Mouse (Mus musculus) gastrocnemius, adult 2 months (tissue): ENCODE results near the gene Cd44. TPM values are rescaled to one million over a fixed set of nuclear protein-coding genes. Genes with fewer than 3 reads are reported as not detected.

Experiments used
- DNase-seq: peaks from one replicate; pipeline ENCODE4 v3.0.0; 2022
- H3K27ac ChIP-seq: fragments of 200-600 bp; 2 replicates; pipeline ENCODE4 v1.8.1; 2022; ENCODE audit warnings: mild to moderate bottlenecking
- H3K4me3 ChIP-seq: fragments of 200-600 bp; 2 replicates; pipeline ENCODE4 v1.8.1; 2022; ENCODE audit warnings: mild to moderate bottlenecking, moderate library complexity
- CTCF ChIP-seq: fragments of 200-600 bp; IDR thresholded peaks from 2 replicates; pipeline ENCODE4 v1.8.1; 2022; ENCODE audit warnings: antibody characterized with exemption, mild to moderate bottlenecking, moderate library complexity
- intact Hi-C: fragments of 180-260 bp; cut with DNase I; formaldehyde crosslinking; loops from one replicate; pipeline ENCODE4 v1.15.1; 2025
- total RNA-seq, 2 experiments: library from RNA; stranded (reverse); gene quantifications; 2 replicates each; pipeline ENCODE4 v1.2.3; 2021

Gene Cd44
- total RNA-seq, 2 experiments from 2014 or later, result 4.1 to 6.1 TPM

- H3K4me3 ChIP-seq, result no peak overlapping the region
- intact Hi-C loops, result no loop called here
- H3K27ac ChIP-seq, result no peak overlapping the region
- no peak for DNase-seq
- no peak for TF ChIP-seq CTCF
Measured at GRCm38 (mm10) chr2:102853297-102853696, 48.2 kb downstream of the Cd44 start.

GRCm38 (mm10) chr2:102851936-102852477, 49.5 kb downstream of the Cd44 start:
- H3K27ac ChIP-seq, result no peak overlapping the region
- TF ChIP-seq CTCF, result no peak
- intact Hi-C loops, result no loop called here
- no peak for DNase-seq
- H3K4me3 ChIP-seq, result no peak overlapping the region

GRCm38 (mm10) chr2:102850026-102850425, 51.4 kb downstream of the Cd44 start:
- no peak for DNase-seq
- no peak overlapping the region for H3K4me3 ChIP-seq
- H3K27ac ChIP-seq, result peak overlapping the region; percentile 51
- no peak for TF ChIP-seq CTCF
- intact Hi-C loops, result no loop called here

GRCm38 (mm10) chr2:102848811-102849433, 52.5 kb downstream of the Cd44 start:
- DNase-seq, result no peak
- H3K27ac ChIP-seq, result no peak overlapping the region
- intact Hi-C loops, result no loop called here
- H3K4me3 ChIP-seq, result no peak overlapping the region
- TF ChIP-seq CTCF, result no peak

GRCm38 (mm10) chr2:102841231-102841630, 60.2 kb downstream of the Cd44 start:
- intact Hi-C loops, result no loop called here
- H3K27ac ChIP-seq, result no peak overlapping the region
- no peak for TF ChIP-seq CTCF

GRCm38 (mm10) chr2:102838179-102838578, 63.3 kb downstream of the Cd44 start:
- no peak for TF ChIP-seq CTCF
- Histone ChIP-seq H3K27ac (no peak overlapping the region), H3K4me3 (no peak overlapping the region)
- DNase-seq, result no peak
- intact Hi-C loops, result no loop called here

More at GRCm38 (mm10) chr2:102841231-102841630, 60.2 kb downstream of the Cd44 start:
- no peak for DNase-seq
- no peak overlapping the region for H3K4me3 ChIP-seq

GRCm38 (mm10) chr2:102831547-102831946, 69.9 kb downstream of the Cd44 start:
- intact Hi-C loops, result no loop called here
- H3K27ac ChIP-seq, result no peak overlapping the region
- no peak for TF ChIP-seq CTCF

GRCm38 (mm10) chr2:102829201-102829600, 72.3 kb downstream of the Cd44 start:
- no peak for TF ChIP-seq CTCF
- Histone ChIP-seq H3K4me3 (no peak overlapping the region), H3K27ac (no peak overlapping the region)
- DNase-seq, result peak; percentile 69
- intact Hi-C loops, result no loop called here

More at GRCm38 (mm10) chr2:102831547-102831946, 69.9 kb downstream of the Cd44 start:
- H3K4me3 ChIP-seq, result no peak overlapping the region
- DNase-seq, result no peak

- Histone ChIP-seq H3K27ac (peak overlapping the region; percentile 52; the same call in 1 of the 2 replicates), H3K4me3 (peak overlapping the region; percentile 21)
- TF ChIP-seq CTCF, result no peak
- DNase-seq, result no peak
- intact Hi-C loops, result no loop called here
Measured at GRCm38 (mm10) chr2:102828381-102828780, 73.1 kb downstream of the Cd44 start.

- intact Hi-C loops, result no loop called here
- DNase-seq, result no peak
- H3K27ac ChIP-seq, result peak overlapping the region; percentile 52; the same call in 1 of the 2 replicates
- H3K4me3 ChIP-seq, result no peak overlapping the region; the same call in 1 of the 2 replicates
- no peak for TF ChIP-seq CTCF
Measured at GRCm38 (mm10) chr2:102827841-102828240, 73.6 kb downstream of the Cd44 start.

GRCm38 (mm10) chr2:102825961-102826633, 75.4 kb downstream of the Cd44 start:
- no peak overlapping the region for H3K4me3 ChIP-seq
- intact Hi-C loops, result no loop called here
- no peak for DNase-seq
- H3K27ac ChIP-seq, result no peak overlapping the region
- TF ChIP-seq CTCF, result no peak

- no peak for DNase-seq
- Histone ChIP-seq H3K4me3 (no peak overlapping the region), H3K27ac (no peak overlapping the region)
- no peak for TF ChIP-seq CTCF
- intact Hi-C loops, result no loop called here
Measured at GRCm38 (mm10) chr2:102822036-102822435, 79.4 kb downstream of the Cd44 start.

GRCm38 (mm10) chr2:102820790-102821189, 80.7 kb downstream of the Cd44 start:
- no peak for DNase-seq
- intact Hi-C loops, result no loop called here

More at GRCm38 (mm10) chr2:102820790-102821189, 80.7 kb downstream of the Cd44 start:
- Histone ChIP-seq H3K27ac (peak overlapping the region; percentile 46; the same call in 1 of the 2 replicates), H3K4me3 (no peak overlapping the region)
- TF ChIP-seq CTCF, result no peak
